Mouse (Mus musculus): ENCODE measurements around the gene Trpm6.
A peak's percentile ranks its signal among the peaks of the same experiment; 100 is the strongest.

Trpm6 gene

GRCm38 (mm10) chr19:18749598-18750339 lies at the start of gene Trpm6:
Trpm6 (plus strand) TSS chr19:18749983.
- DNase-seq (ENCODE audit: low read depth in 2 of 2, low spot score in 2 of 2), result no peak

GRCm38 (mm10) chr19:18708101-18708500 lies 41.7 kb upstream of the Trpm6 start:
- no peak for DNase-seq (ENCODE audit: low read depth in 2 of 2, low spot score in 2 of 2)

- no peak for DNase-seq (ENCODE audit: low read depth in 2 of 2, low spot score in 2 of 2)
Measured at GRCm38 (mm10) chr19:18710903-18711302, 38.9 kb upstream of the Trpm6 start.

- DNase-seq (ENCODE audit: low read depth in 2 of 2, low spot score in 2 of 2), result no peak
Measured at GRCm38 (mm10) chr19:18711589-18711988, 38.2 kb upstream of the Trpm6 start.

- DNase-seq (ENCODE audit: low read depth in 2 of 2, low spot score in 2 of 2), result no peak
Measured at GRCm38 (mm10) chr19:18712153-18712865, 37.5 kb upstream of the Trpm6 start.

GRCm38 (mm10) chr19:18712866-18713300 lies 36.9 kb upstream of the Trpm6 start, which contains the start of gene D030056L22Rik:
D030056L22Rik (plus strand) TSS chr19:18713193.
- DNase-seq (ENCODE audit: low read depth in 2 of 2, low spot score in 2 of 2), result peak; percentile 98

- DNase-seq (ENCODE audit: low read depth in 2 of 2, low spot score in 2 of 2), result peak; percentile 45 to 57
Measured at GRCm38 (mm10) chr19:18713357-18713756, 36.4 kb upstream of the Trpm6 start.

GRCm38 (mm10) chr19:18716374-18716773 lies 33.4 kb upstream of the Trpm6 start:
- peak; percentile 62 to 79 for DNase-seq (ENCODE audit: low read depth in 2 of 2, low spot score in 2 of 2)

GRCm38 (mm10) chr19:18720337-18720736 lies 29.4 kb upstream of the Trpm6 start:
- DNase-seq (ENCODE audit: low read depth in 2 of 2, low spot score in 2 of 2), result no peak

- DNase-seq (ENCODE audit: low read depth in 2 of 2, low spot score in 2 of 2), result no peak
Measured at GRCm38 (mm10) chr19:18725186-18725585, 24.6 kb upstream of the Trpm6 start.

- DNase-seq (ENCODE audit: low read depth in 2 of 2, low spot score in 2 of 2), result no peak
Measured at GRCm38 (mm10) chr19:18730255-18730654, 19.5 kb upstream of the Trpm6 start.

- DNase-seq (ENCODE audit: low read depth in 2 of 2, low spot score in 2 of 2), result no peak
Measured at GRCm38 (mm10) chr19:18731077-18731476, 18.7 kb upstream of the Trpm6 start.

GRCm38 (mm10) chr19:18735901-18736300 lies 13.9 kb upstream of the Trpm6 start:
- DNase-seq (ENCODE audit: low read depth in 2 of 2, low spot score in 2 of 2), result no peak

GRCm38 (mm10) chr19:18739146-18739545 lies 10.6 kb upstream of the Trpm6 start:
- no peak for DNase-seq (ENCODE audit: low read depth in 2 of 2, low spot score in 2 of 2)

GRCm38 (mm10) chr19:18743946-18744345 lies 5.8 kb upstream of the Trpm6 start:
- no peak for DNase-seq (ENCODE audit: low read depth in 2 of 2, low spot score in 2 of 2)

- no peak for DNase-seq (ENCODE audit: low read depth in 2 of 2, low spot score in 2 of 2)
Measured at GRCm38 (mm10) chr19:18746576-18747340, 3.0 kb upstream of the Trpm6 start.

GRCm38 (mm10) chr19:18747379-18747778 lies 2.4 kb upstream of the Trpm6 start:
- no peak for DNase-seq (ENCODE audit: low read depth in 2 of 2, low spot score in 2 of 2)

GRCm38 (mm10) chr19:18757191-18757590 lies 7.4 kb downstream of the Trpm6 start:
- DNase-seq (ENCODE audit: low read depth in 2 of 2, low spot score in 2 of 2), result no peak

GRCm38 (mm10) chr19:18757706-18758105 lies 7.9 kb downstream of the Trpm6 start:
- no peak for DNase-seq (ENCODE audit: low read depth in 2 of 2, low spot score in 2 of 2)

- no peak for DNase-seq (ENCODE audit: low read depth in 2 of 2, low spot score in 2 of 2)
Measured at GRCm38 (mm10) chr19:18758269-18758668, 8.5 kb downstream of the Trpm6 start.

- DNase-seq (ENCODE audit: low read depth in 2 of 2, low spot score in 2 of 2), result no peak
Measured at GRCm38 (mm10) chr19:18758916-18759315, 9.1 kb downstream of the Trpm6 start.

GRCm38 (mm10) chr19:18766399-18766798 lies 16.6 kb downstream of the Trpm6 start:
- DNase-seq (ENCODE audit: low read depth in 2 of 2, low spot score in 2 of 2), result no peak
